Mouse (Mus musculus) heart, adult 2 months (tissue): ENCODE data around the gene Actr3b. TPM values are rescaled to one million over a fixed set of nuclear protein-coding genes. Genes with fewer than 3 reads are reported as not detected.
"Not testable (repeated sequence)": the region's sequence is repeated elsewhere in the genome, so short reads cannot be mapped to it uniquely, and the experiment has no call there.

ENCODE experiments used
- DNase-seq, 2 experiments: peaks; one replicate each; pipeline ENCODE4 v3.0.0; 2021
- H3K27ac ChIP-seq: fragments of 200-600 bp; 2 replicates; pipeline ENCODE4 v1.8.1; 2022
- H3K27me3 ChIP-seq: fragments of 200-500 bp; 2 replicates; pipeline ENCODE4 v1.6.1; 2012; ENCODE audit warnings: mild to moderate bottlenecking, low read length, inconsistent platforms, mixed read lengths; ENCODE audit not compliant: control insufficient read depth, insufficient read depth
- H3K36me3 ChIP-seq: fragments of 200-500 bp; 2 replicates; pipeline ENCODE4 v1.6.1; 2012; ENCODE audit warnings: low read length, inconsistent platforms; ENCODE audit not compliant: control insufficient read depth, insufficient read depth
- H3K4me1 ChIP-seq: fragments of 200-500 bp; 2 replicates; pipeline ENCODE4 v1.6.1; 2011; ENCODE audit warnings: low read length; ENCODE audit not compliant: control insufficient read depth, insufficient read depth
- H3K4me3 ChIP-seq: fragments of 200-600 bp; 2 replicates; pipeline ENCODE4 v1.8.1; 2022
- H3K79me2 ChIP-seq: fragments of 200-500 bp; replicated peaks from 2 replicates; pipeline ENCODE4 v1.6.1; 2012; ENCODE audit warnings: mild to moderate bottlenecking, inconsistent platforms, low read length, moderate library complexity, mixed read lengths; ENCODE audit not compliant: control insufficient read depth, insufficient read depth
- H3K9ac ChIP-seq: fragments of 200-500 bp; 2 replicates; pipeline ENCODE4 v1.6.1; 2012; ENCODE audit warnings: low read depth, mild to moderate bottlenecking, control low read depth, inconsistent platforms, low read length, mixed read lengths
- CTCF ChIP-seq: fragments of 200-600 bp; IDR thresholded peaks from 2 replicates; pipeline ENCODE4 v1.8.1; 2022; ENCODE audit warnings: antibody characterized with exemption, mild to moderate bottlenecking, moderate library complexity
- EP300 ChIP-seq: fragments of 200-500 bp; IDR thresholded peaks from 2 replicates; pipeline ENCODE4 v1.6.1; 2011; ENCODE audit warnings: low read depth, low read length, control low read depth; ENCODE audit not compliant: insufficient read depth
- POLR2A ChIP-seq: fragments of 200-500 bp; IDR thresholded peaks from 2 replicates; pipeline ENCODE4 v1.6.1; 2011; ENCODE audit warnings: mild to moderate bottlenecking, low read depth, low read length, control low read depth; ENCODE audit not compliant: insufficient read depth
- WGBS: fragments of 180-500 bp; shearing (Covaris S2); methylation state at CpG from one replicate; pipeline ENCODE4 v1.1.7; 2018; 5-methylcytosine and 5-hydroxymethylcytosine counted together
- intact Hi-C: fragments of 180-260 bp; cut with DNase I; formaldehyde crosslinking; loops from one replicate; pipeline ENCODE4 v1.15.1; 2025
- polyA plus RNA-seq: library from polyadenylated mRNA; depleted of rRNA; stranded (reverse); fragments of >200 nt; gene quantifications from 2 replicates; pipeline ENCODE4 v1.2.3, GENCODE M21; 2012
- total RNA-seq, 2 experiments: library from RNA; stranded (reverse); gene quantifications; 2 replicates each; pipeline ENCODE4 v1.2.3; 2021

The Actr3b gene
- total and polyA plus RNA-seq, 3 experiments = 28.3 to 46.8 (median 33.7) TPM

DNA sequence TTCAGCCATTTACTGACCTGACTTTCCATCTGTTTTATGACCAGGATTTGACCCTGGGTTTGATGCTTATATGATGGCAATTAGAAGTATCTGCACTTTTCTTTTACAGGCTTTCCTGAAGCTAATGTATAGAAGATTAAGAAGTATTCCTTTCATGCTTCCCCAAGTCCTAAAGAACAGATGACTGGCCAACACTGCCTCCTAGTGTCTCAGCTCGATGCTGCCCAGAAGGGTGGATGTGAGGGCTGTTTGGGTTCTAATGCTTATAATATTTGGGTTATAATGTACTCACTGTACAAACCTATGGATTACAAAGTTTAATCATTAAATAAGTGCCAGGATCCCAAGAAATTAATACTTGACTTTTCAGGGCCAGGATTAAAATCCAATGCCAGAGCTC is 25.5 kb upstream of the Actr3b start:
- DNase-seq = peak; percentile 23 to 58
- H3K9ac ChIP-seq = no peak overlapping the region
- WGBS = 3% methylated on average over 1 of the region's 1 CpGs
- H3K27ac ChIP-seq = no peak overlapping the region
- no peak overlapping the region for H3K4me3 ChIP-seq
- no peaks in the 10 kb centered on the region for H3K27me3 ChIP-seq
- TF ChIP-seq EP300 (0 out of 2 replicates have a peak, but pooled peaks have one; percentile 43), CTCF (peak; percentile 87), POLR2A (no peak)
- no peaks in the 10 kb centered on the region for H3K36me3 ChIP-seq
- intact Hi-C loops = loop anchor here (2.0 kb wide), 1 partner anchor 314 kb away; no protein-coding TSS in a partner anchor
- no peaks in the 10 kb centered on the region for H3K79me2 ChIP-seq
- H3K4me1 ChIP-seq = no peaks in the 10 kb centered on the region

DNA sequence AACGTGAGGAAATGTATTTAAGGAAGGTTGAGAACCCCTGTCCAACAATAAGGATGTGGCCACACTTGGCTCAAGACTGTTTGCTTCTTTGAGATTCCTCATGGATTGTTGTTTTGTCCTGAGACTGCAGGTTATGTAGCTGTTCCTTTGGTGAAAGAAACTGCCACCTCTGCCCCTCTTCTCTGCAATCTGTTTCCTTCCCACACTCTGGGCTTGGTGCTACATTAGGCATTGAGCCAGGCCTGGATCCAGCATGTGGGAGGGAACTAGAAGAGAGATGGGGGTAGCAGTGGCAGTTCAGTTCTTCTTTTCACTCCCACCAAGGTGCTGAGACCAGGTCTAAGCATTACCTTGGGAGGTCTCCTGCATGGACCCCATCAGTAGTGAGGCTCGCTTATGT is 23.9 kb upstream of the Actr3b start:
- no peak for TF ChIP-seq POLR2A
- TF ChIP-seq CTCF = no peak
- no peak for TF ChIP-seq EP300
- H3K27me3 ChIP-seq = no peaks in the 10 kb centered on the region
- H3K79me2 ChIP-seq = no peaks in the 10 kb centered on the region
- no peak overlapping the region for H3K27ac ChIP-seq
- H3K4me3 ChIP-seq = no peak overlapping the region
- no peak for DNase-seq
- 64% methylated on average over 2 of the region's 2 CpGs for WGBS
- H3K9ac ChIP-seq = no peak overlapping the region
- H3K4me1 ChIP-seq = no peaks in the 10 kb centered on the region
- intact Hi-C loops = loop anchor here (2.0 kb wide), 1 partner anchor 315 kb away; no protein-coding TSS in a partner anchor
- H3K36me3 ChIP-seq = no peaks in the 10 kb centered on the region

GRCm38 (mm10) chr5:25738448-25738847 is 21.3 kb upstream of the Actr3b start:
- TF ChIP-seq CTCF (no peak), EP300 (no peak), POLR2A (no peak)
- H3K27ac ChIP-seq = no peak overlapping the region
- H3K4me3 ChIP-seq = no peak overlapping the region
- intact Hi-C loops = no loop called here
- no peaks in the 10 kb centered on the region for H3K36me3 ChIP-seq
- H3K9ac ChIP-seq = no peak overlapping the region
- no peaks in the 10 kb centered on the region for H3K4me1 ChIP-seq
- WGBS = 69% methylated on average over 3 of the region's 3 CpGs
- no peak for DNase-seq
- H3K27me3 ChIP-seq = no peaks in the 10 kb centered on the region
- H3K79me2 ChIP-seq = no peaks in the 10 kb centered on the region

- H3K4me3 ChIP-seq, H3K27me3 ChIP-seq, H3K36me3 ChIP-seq, intact Hi-C loops, H3K4me1 ChIP-seq, H3K9ac ChIP-seq, H3K79me2 ChIP-seq, H3K27ac ChIP-seq, DNase-seq: not testable (repeated sequence)
- WGBS = 93% methylated on average over 1 of the region's 1 CpGs
Measured at GRCm38 (mm10) chr5:25738902-25739301, 20.9 kb upstream of the Actr3b start.

GRCm38 (mm10) chr5:25747904-25748303 is 11.9 kb upstream of the Actr3b start:
- TF ChIP-seq POLR2A (no peak), EP300 (no peak)
- DNase-seq = no peak
- no peak overlapping the region for H3K27ac ChIP-seq
- no peak overlapping the region for H3K9ac ChIP-seq
- no peaks in the 10 kb centered on the region for H3K36me3 ChIP-seq
- H3K4me1 ChIP-seq = 0 out of 2 replicates have a peak, but pooled peaks cover 1% of the 10 kb centered on the region
- H3K4me3 ChIP-seq = no peak overlapping the region
- H3K79me2 ChIP-seq = no peaks in the 10 kb centered on the region
- no peaks in the 10 kb centered on the region for H3K27me3 ChIP-seq
- intact Hi-C loops = no loop called here

DNA sequence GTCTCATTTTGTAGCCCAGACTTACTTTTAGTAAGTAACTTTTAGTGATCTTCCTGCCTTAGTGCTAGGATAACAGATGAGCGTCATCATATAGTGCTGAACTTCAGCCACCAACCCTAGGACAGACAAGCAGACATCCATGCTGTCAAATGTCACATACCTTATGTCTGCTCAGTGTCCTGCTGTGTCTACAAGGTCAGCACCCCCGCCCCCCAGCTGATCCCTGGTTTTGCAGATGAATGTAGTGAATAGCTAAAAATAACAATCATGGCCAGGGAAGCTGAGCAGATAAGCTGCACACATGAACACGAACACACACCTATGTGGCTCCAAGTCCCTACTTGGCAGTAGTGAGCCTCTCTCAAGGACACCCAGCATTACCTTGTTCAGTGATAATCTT is 11.2 kb upstream of the Actr3b start:
- Histone ChIP-seq H3K79me2 (no peaks in the 10 kb centered on the region), H3K36me3 (no peaks in the 10 kb centered on the region), H3K9ac (no peak overlapping the region), H3K27me3 (no peaks in the 10 kb centered on the region), H3K27ac (no peak overlapping the region), H3K4me1 (peaks cover 4% of the 10 kb centered on the region; the same call in 1 of the 2 replicates), H3K4me3 (no peak overlapping the region)
- intact Hi-C loops = no loop called here
- WGBS = 35% methylated on average over 3 of the region's 3 CpGs
- no peak for DNase-seq
- TF ChIP-seq EP300 = 0 out of 2 replicates have a peak, but pooled peaks have one; percentile 30
- TF ChIP-seq POLR2A = no peak

DNA sequence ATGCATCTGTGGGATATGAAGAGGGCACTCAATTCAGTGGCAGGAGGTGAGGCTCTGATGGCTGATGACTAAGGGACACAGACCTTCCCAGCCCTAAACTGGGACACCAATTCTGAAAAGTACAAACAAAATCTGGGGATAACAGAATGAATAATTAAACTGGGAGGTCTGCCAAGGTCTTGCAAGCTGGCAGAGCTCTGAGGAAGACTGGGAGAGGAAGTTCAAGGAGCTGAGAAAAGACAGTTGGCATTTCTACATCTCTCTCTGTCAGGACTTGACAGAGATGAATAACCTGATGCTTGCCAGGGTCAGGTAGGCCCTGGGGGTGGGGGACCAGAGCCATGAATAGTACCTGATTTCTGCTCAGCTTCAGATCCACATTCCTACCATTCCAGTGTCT is 8.2 kb upstream of the Actr3b start:
- Histone ChIP-seq H3K27ac (no peak overlapping the region), H3K4me3 (no peak overlapping the region), H3K4me1 (peaks cover 8% of the 10 kb centered on the region), H3K36me3 (no peaks in the 10 kb centered on the region), H3K9ac (no peak overlapping the region), H3K27me3 (no peaks in the 10 kb centered on the region), H3K79me2 (no peaks in the 10 kb centered on the region)
- no peak for DNase-seq
- no peak for TF ChIP-seq EP300
- no peak for TF ChIP-seq CTCF
- TF ChIP-seq POLR2A = no peak
- intact Hi-C loops = loop anchor here (5.0 kb wide), 1 partner anchor 41 kb away; no protein-coding TSS in a partner anchor
